Mouse (Mus musculus) MEL (cell line): Measurements from ENCODE around the gene Ppp1r15b. TPM values are rescaled to one million over a fixed set of nuclear protein-coding genes. Genes with fewer than 3 reads are reported as not detected.

Experiments
- DNase-seq: peaks from one replicate; pipeline ENCODE4 v3.0.0; 2011; ENCODE audit warnings: low read depth, low spot score
- H3K27ac ChIP-seq: 2 replicates; pipeline ENCODE4 v1.5.1; 2012; ENCODE audit warnings: low read depth, mild to moderate bottlenecking, control low read depth, low read length, moderate library complexity; ENCODE audit not compliant: control insufficient read depth
- H3K27me3 ChIP-seq, 2 experiments: fragments of 150-350 bp in 1 of 2; sonication (generic) in 1 of 2; 2 replicates each; pipeline ENCODE4 v1.6.1; 2012; ENCODE audit warnings: low read length in 2 of 2, mild to moderate bottlenecking in 2 of 2, improper control_type of control experiment in 1 of 2, moderate library complexity in 1 of 2; ENCODE audit not compliant: insufficient read depth in 2 of 2, control insufficient read depth in 1 of 2
- H3K36me3 ChIP-seq, 2 experiments: 2 replicates each; pipeline ENCODE4 v1.6.1; 2012 to 2014; ENCODE audit warnings: low read length in 2 of 2, improper control_type of control experiment in 1 of 2, inconsistent platforms in 1 of 2, mild to moderate bottlenecking in 1 of 2; ENCODE audit not compliant: insufficient read depth in 2 of 2, control insufficient read depth in 1 of 2
- H3K4me1 ChIP-seq, 2 experiments: fragments of 150-350 bp in 1 of 2; sonication (generic) in 1 of 2; 2 replicates each; pipeline ENCODE4 v1.6.1; 2012; ENCODE audit warnings: low read length in 2 of 2, improper control_type of control experiment in 1 of 2, mild to moderate bottlenecking in 1 of 2; ENCODE audit not compliant: insufficient read depth in 2 of 2, control insufficient read depth in 1 of 2
- H3K4me3 ChIP-seq, 2 experiments: fragments of 150-350 bp in 1 of 2; sonication (generic) in 1 of 2; 2 replicates each; pipeline ENCODE4 v1.5.1; 2012; ENCODE audit warnings: low read depth in 2 of 2, low read length in 2 of 2, mild to moderate bottlenecking in 2 of 2, moderate library complexity in 2 of 2, control low read depth in 1 of 2, improper control_type of control experiment in 1 of 2; ENCODE audit not compliant: control insufficient read depth in 1 of 2, insufficient read depth in 1 of 2
- H3K79me2 ChIP-seq: 2 replicates; pipeline ENCODE4 v1.6.1; 2012; ENCODE audit warnings: mild to moderate bottlenecking, low read length, moderate library complexity; ENCODE audit not compliant: control insufficient read depth, poor library complexity, insufficient read depth
- H3K9ac ChIP-seq: 2 replicates; pipeline ENCODE4 v1.6.1; 2012; ENCODE audit warnings: low read depth, mild to moderate bottlenecking, control low read depth, low read length, moderate library complexity; ENCODE audit not compliant: control insufficient read depth, poor library complexity, severe bottlenecking
- H3K9me3 ChIP-seq: fragments of 150-350 bp; sonication (generic); replicated peaks from 2 replicates; pipeline ENCODE4 v1.6.1; 2012; ENCODE audit warnings: mild to moderate bottlenecking, low read length, improper control_type of control experiment, moderate library complexity; ENCODE audit not compliant: insufficient read depth
- BHLHE40 ChIP-seq: IDR thresholded peaks from 2 replicates; pipeline ENCODE4 v1.6.1; 2012; ENCODE audit warnings: low read depth, mild to moderate bottlenecking, inconsistent platforms, low read length, improper control_type of control experiment, borderline replicate concordance
- ELF1 ChIP-seq: IDR thresholded peaks from 2 replicates; pipeline ENCODE4 v1.6.1; 2014; ENCODE audit warnings: low read depth, mild to moderate bottlenecking, inconsistent platforms, low read length, improper control_type of control experiment, moderate library complexity
- GATA1 ChIP-seq: IDR thresholded peaks from 2 replicates; pipeline ENCODE4 v1.6.1; 2011; ENCODE audit warnings: low read depth, low read length, improper control_type of control experiment
- JUND ChIP-seq: IDR thresholded peaks from 2 replicates; pipeline ENCODE4 v1.6.1; 2011; ENCODE audit warnings: low read depth, mild to moderate bottlenecking, improper control_type of control experiment, low read length
- MAX ChIP-seq: IDR thresholded peaks from 2 replicates; pipeline ENCODE4 v1.6.1; 2011; ENCODE audit warnings: low read length, improper control_type of control experiment
- MXI1 ChIP-seq: IDR thresholded peaks from 2 replicates; pipeline ENCODE4 v1.6.1; 2011; ENCODE audit warnings: mild to moderate bottlenecking, low read depth, low read length, improper control_type of control experiment
- MYB ChIP-seq: IDR thresholded peaks from 2 replicates; pipeline ENCODE4 v1.6.1; 2011; ENCODE audit warnings: mild to moderate bottlenecking, low read depth, low read length, improper control_type of control experiment
- POLR2AphosphoS2 ChIP-seq: IDR thresholded peaks from 2 replicates; pipeline ENCODE4 v1.6.1; 2011; ENCODE audit warnings: low read length, improper control_type of control experiment
- POLR2AphosphoS5 ChIP-seq: IDR thresholded peaks from 2 replicates; pipeline ENCODE4 v1.6.1; 2012; ENCODE audit warnings: low read depth, borderline replicate concordance, mild to moderate bottlenecking, inconsistent platforms, low read length, moderate library complexity, mixed read lengths
- TBP ChIP-seq: IDR thresholded peaks from 2 replicates; pipeline ENCODE4 v1.8.0; 2011; ENCODE audit warnings: low read depth, low read length, improper control_type of control experiment
- ZNF384 ChIP-seq: IDR thresholded peaks from 2 replicates; pipeline ENCODE4 v1.6.1; 2012; ENCODE audit warnings: low read depth, mild to moderate bottlenecking, inconsistent platforms, low read length, improper control_type of control experiment
- polyA plus RNA-seq, 2 experiments: library from polyadenylated mRNA; stranded (reverse) in 1 of 2; unstranded in 1 of 2; fragments of >175 nt in 1 of 2; fragments of >200 nt in 1 of 2; gene quantifications; 2 replicates each; pipeline versions ENCODE4 v1.2.1 to v1.2.4; 2012; ENCODE audit warnings: low replicate concordance in 2 of 2, low read depth in 1 of 2; ENCODE audit not compliant: insufficient read length in 2 of 2, insufficient read depth in 1 of 2, missing spikeins in 1 of 2
- total RNA-seq: library from RNA; depleted of rRNA; stranded (reverse); fragments of 300-350 nt; gene quantifications from 2 replicates; pipeline ENCODE4 v1.2.3, GENCODE M21; 2012

Ppp1r15b gene
- total and polyA plus RNA-seq, 3 experiments, result 53.1 to 56.3 TPM; not detected in 1

GRCm38 (mm10) chr1:133163820-133164431 lies 33.0 kb downstream of the Ppp1r15b start, which contains the start of gene Plekha6 (continued):
- TF ChIP-seq GATA1, result no peak

DNA sequence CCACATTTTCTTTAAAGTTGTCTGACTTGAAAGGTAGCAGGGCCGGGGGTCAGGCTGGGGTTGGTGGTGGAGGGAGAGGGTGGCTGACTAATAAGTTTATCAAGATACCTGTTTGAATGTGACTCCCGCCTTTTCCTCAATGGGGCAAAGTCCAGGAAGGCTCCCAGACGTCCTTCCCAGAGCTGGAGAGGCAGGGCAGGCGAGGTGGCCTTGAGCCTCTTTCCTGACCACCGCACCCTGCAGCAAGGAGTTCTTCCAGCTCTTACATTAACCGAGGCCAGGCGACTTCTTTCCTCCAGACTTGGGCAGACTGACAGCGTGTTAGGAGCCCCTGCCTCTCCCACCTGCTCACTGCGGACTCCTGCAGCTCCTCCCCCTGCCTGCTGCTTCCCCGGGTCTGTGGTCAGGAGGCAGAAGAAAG lies 33.7 kb downstream of the Ppp1r15b start:
- peak overlapping the region; percentile 68 to 81 for H3K4me3 ChIP-seq
- H3K79me2 ChIP-seq, result peaks cover 3% of the 10 kb centered on the region; the same call in 1 of the 2 replicates
- H3K4me1 ChIP-seq, result peaks cover 14 to 27% of the 10 kb centered on the region in 2 experiments
- peak overlapping the region; percentile 78 for H3K9ac ChIP-seq
- TF ChIP-seq TBP (0 out of 2 replicates have a peak, but pooled peaks have one; percentile 7), POLR2AphosphoS2 (no peak), ZNF384 (no peak), MAX (0 out of 2 replicates have a peak, but pooled peaks have one; percentile 10), JUND (no peak), MYB (peak; percentile 25; the same call in 1 of the 2 replicates), POLR2AphosphoS5 (no peak)
- DNase-seq, result peak; percentile 64
- H3K36me3 ChIP-seq, result peaks cover 0 to 17% of the 10 kb centered on the region in 2 experiments; a peak in 2 of 4 replicates
- H3K9me3 ChIP-seq, result no peaks in the 10 kb centered on the region
- no peaks in the 10 kb centered on the region for H3K27me3 ChIP-seq
- H3K27ac ChIP-seq, result peak overlapping the region; percentile 18; the same call in 1 of the 2 replicates

- Histone ChIP-seq H3K79me2 (peaks cover 3% of the 10 kb centered on the region; the same call in 1 of the 2 replicates), H3K36me3 (peaks cover 0 to 17% of the 10 kb centered on the region in 2 experiments; a peak in 2 of 4 replicates), H3K4me3 (peak overlapping the region; percentile 68 to 81), H3K9me3 (no peaks in the 10 kb centered on the region), H3K27ac (0 out of 2 replicates have a peak overlapping the region, but pooled peaks have one; percentile 7), H3K9ac (peak overlapping the region; percentile 78), H3K27me3 (no peaks in the 10 kb centered on the region), H3K4me1 (peaks cover 14 to 27% of the 10 kb centered on the region in 2 experiments)
- TF ChIP-seq MXI1 (0 out of 2 replicates have a peak, but pooled peaks have one; percentile 40), BHLHE40 (peak; percentile 75; the same call in 1 of the 2 replicates), ELF1 (no peak)
- DNase-seq, result peak; percentile 65
Observed at GRCm38 (mm10) chr1:133165111-133165510, 34.2 kb downstream of the Ppp1r15b start.
